Mouse (Mus musculus) forebrain, embryonic 14.5 days (tissue): ENCODE results near the gene Ltb. TPM values are rescaled to one million over a fixed set of nuclear protein-coding genes. Genes with fewer than 3 reads are reported as not detected.

Experiments
- ATAC-seq: fragments of 200-750 bp; cut with Nextera tagmentation; 2 replicates; pipeline ENCODE4 v1.8.0; 2017; ENCODE audit warnings: mild to moderate bottlenecking, moderate library complexity
- DNase-seq: peaks from one replicate; pipeline ENCODE4 v3.0.0-alpha.2; 2015; ENCODE audit warnings: low spot score
- H3K27ac ChIP-seq: fragments of 300-500 bp; sonication (generic); 2 replicates; pipeline ENCODE4 v1.5.1; 2014; ENCODE audit warnings: low read depth, mild to moderate bottlenecking, control low read depth, low read length, moderate library complexity
- H3K27me3 ChIP-seq: fragments of 300-500 bp; sonication (generic); replicated peaks from 2 replicates; pipeline ENCODE4 v1.6.1; 2014; ENCODE audit warnings: low read length, control low read depth, mixed read lengths; ENCODE audit not compliant: control insufficient read depth, insufficient read depth
- H3K36me3 ChIP-seq: fragments of 300-500 bp; sonication (generic); 2 replicates; pipeline ENCODE4 v1.6.1; 2014; ENCODE audit warnings: low read length, control low read depth; ENCODE audit not compliant: control insufficient read depth, insufficient read depth
- H3K4me1 ChIP-seq: fragments of 300-500 bp; sonication (generic); 2 replicates; pipeline ENCODE4 v1.6.1; 2014; ENCODE audit warnings: antibody characterized with exemption, low read length, control low read depth; ENCODE audit not compliant: control insufficient read depth, insufficient read depth
- H3K4me2 ChIP-seq: fragments of 300-500 bp; sonication (generic); 2 replicates; pipeline ENCODE4 v1.6.1; 2014; ENCODE audit warnings: mild to moderate bottlenecking, control low read depth, low read length
- H3K4me3 ChIP-seq: fragments of 300-500 bp; sonication (generic); 2 replicates; pipeline ENCODE4 v1.5.1; 2014; ENCODE audit warnings: low read depth, low read length, control low read depth
- H3K9ac ChIP-seq: fragments of 300-500 bp; sonication (generic); 2 replicates; pipeline ENCODE4 v1.6.1; 2014; ENCODE audit warnings: mild to moderate bottlenecking, low read length, control low read depth, moderate library complexity
- H3K9me3 ChIP-seq: fragments of 300-500 bp; sonication (generic); replicated peaks from 2 replicates; pipeline ENCODE4 v1.6.1; 2016; ENCODE audit warnings: low read length, control low read depth, mixed read lengths; ENCODE audit not compliant: control insufficient read depth
- WGBS: fragments of 180-500 bp; shearing (Covaris S2); extraction: QIAGEN DNeasy Blood & Tissue Kit; methylation state at CpG from one replicate; pipeline ENCODE4 v1.1.7; 2014; 5-methylcytosine and 5-hydroxymethylcytosine counted together
- polyA plus RNA-seq: library from polyadenylated mRNA; unstranded; fragments of >200 nt; fragmentation: Nextera tagmentation; extraction: Ambion mirVana; gene quantifications from 2 replicates; pipeline ENCODE4 v1.2.1, GENCODE M21; 2014

Gene Ltb
- polyA plus RNA-seq, 1 experiment from 2014 or later: 0.39 TPM

DNA sequence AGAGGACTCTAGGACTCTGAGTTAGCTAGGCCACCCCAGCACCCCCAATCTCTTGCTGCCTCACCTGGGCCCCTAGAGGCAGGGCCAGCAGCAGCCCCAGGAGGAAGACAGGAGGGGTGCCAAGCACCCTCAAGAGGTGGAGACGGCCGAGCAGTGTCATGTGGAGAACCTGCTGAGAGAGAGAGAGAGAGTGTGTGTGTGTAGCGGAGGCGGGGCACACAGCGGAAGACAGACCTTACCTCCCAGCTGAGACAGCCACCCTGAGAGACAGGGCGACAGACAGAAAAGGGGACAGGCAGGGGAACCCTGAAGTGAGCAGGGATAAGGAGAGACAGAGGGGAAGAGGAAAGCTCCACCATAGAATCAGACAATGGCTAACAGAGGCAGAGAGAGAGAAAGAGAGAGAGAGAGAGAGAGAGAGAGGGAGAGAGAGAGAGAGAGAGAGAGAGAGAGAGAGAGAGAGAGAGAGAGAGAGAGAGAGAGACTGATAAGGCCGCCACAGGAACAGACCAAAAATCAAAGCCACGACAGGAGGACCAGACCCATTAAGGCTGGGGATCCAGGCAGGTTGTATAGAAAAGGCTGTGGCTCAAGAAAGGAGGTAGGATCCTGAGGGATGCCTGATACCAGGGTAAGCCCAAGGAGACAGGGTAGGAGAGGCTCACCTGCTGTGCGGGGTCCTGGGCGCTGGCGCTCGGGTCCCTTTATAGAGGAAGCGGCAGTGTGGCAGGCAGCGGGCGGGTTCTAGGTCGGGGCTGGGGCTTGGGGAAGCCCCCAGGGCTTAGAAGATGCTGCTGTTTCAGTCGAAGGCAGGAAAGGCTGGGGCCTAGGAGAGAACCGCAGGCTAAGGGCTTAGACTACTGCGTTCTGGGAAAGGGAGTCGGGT is 10.5 kb downstream of the Ltb start, which contains the start of gene Lta:
Lta (minus strand) TSS at position 858 of the 886 bp plus-strand sequence.
- H3K4me2 ChIP-seq: no peak within 1 kb of the TSS
- 31% methylated on average over 20 of the region's 20 CpGs for WGBS

DNA sequence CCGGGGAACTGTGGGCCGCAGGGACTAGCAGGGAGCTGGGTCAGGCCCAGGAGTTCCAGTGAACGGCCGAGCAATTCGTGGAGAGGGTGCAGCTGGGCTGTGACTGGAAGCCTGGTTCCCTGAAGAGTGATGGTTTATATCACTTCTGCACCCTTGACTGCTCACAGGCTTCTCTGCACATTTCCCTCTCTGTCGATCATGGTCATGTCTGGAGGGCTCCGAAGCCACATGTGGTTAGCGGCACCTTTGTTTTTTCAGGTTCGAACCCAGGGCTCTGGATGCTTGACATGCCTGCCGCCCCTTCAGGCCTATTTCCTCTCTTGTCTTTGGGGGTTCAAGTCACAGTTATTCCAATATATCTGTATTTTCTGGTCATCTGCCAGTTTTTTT is 11.1 kb downstream of the Ltb start:
- Histone ChIP-seq H3K4me1 (no peaks in the 10 kb centered on the region), H3K9me3 (no peaks in the 10 kb centered on the region), H3K4me3 (no peak overlapping the region), H3K4me2 (no peak overlapping the region), H3K27me3 (no peaks in the 10 kb centered on the region), H3K36me3 (no peaks in the 10 kb centered on the region), H3K27ac (no peak overlapping the region), H3K9ac (no peak overlapping the region)
- no peak for ATAC-seq
- WGBS: 66% methylated on average over 10 of the region's 10 CpGs
- no peak for DNase-seq

More for the DNA sequence above, 10.5 kb downstream of the Ltb start, which contains the start of gene Lta:
- Histone ChIP-seq H3K27ac (no peak within 1 kb of the TSS), H3K9me3 (no peaks in the 10 kb centered on the region), H3K36me3 (no peaks in the 10 kb centered on the region), H3K4me1 (no peaks in the 10 kb centered on the region), H3K4me3 (no peak within 1 kb of the TSS), H3K27me3 (no peaks in the 10 kb centered on the region), H3K9ac (no peak within 1 kb of the TSS)
- DNase-seq: no peak
- ATAC-seq: no peak

GRCm38 (mm10) chr17:35209785-35210535 is 15.7 kb downstream of the Ltb start:
- no peak overlapping the region for H3K4me3 ChIP-seq
- no peaks in the 10 kb centered on the region for H3K36me3 ChIP-seq
- no peaks in the 10 kb centered on the region for H3K4me1 ChIP-seq
- H3K9me3 ChIP-seq: no peaks in the 10 kb centered on the region
- DNase-seq (no peak), ATAC-seq (no peak)
- no peak overlapping the region for H3K4me2 ChIP-seq
- no peak overlapping the region for H3K9ac ChIP-seq
- WGBS: 70% methylated on average over 12 of the region's 12 CpGs
- no peaks in the 10 kb centered on the region for H3K27me3 ChIP-seq
- no peak overlapping the region for H3K27ac ChIP-seq

DNA sequence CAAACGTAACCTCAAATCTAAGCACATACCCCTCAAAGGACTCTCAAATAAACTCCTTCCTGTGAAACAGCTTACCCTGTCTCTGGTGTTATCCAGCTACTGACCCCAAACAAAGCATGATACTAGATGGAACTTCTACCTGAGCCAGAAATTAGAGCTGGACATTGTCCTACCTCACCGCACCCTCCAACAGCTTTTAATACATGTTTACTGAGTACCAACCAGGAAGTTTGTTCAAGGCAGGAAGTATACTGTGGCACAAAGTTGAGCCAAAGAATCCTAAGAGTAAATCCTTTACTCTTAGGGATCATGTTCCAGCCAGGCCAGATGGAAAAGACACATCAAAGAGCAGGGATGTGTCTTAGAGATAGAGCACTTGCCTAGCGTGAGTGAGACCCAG is 16.4 kb downstream of the Ltb start:
- 87% methylated on average over 3 of the region's 3 CpGs for WGBS
- DNase-seq (no peak), ATAC-seq (no peak)
- Histone ChIP-seq H3K4me3 (no peak overlapping the region), H3K9ac (no peak overlapping the region), H3K9me3 (no peaks in the 10 kb centered on the region), H3K27ac (no peak overlapping the region), H3K4me2 (no peak overlapping the region), H3K27me3 (no peaks in the 10 kb centered on the region), H3K4me1 (no peaks in the 10 kb centered on the region), H3K36me3 (no peaks in the 10 kb centered on the region)

DNA sequence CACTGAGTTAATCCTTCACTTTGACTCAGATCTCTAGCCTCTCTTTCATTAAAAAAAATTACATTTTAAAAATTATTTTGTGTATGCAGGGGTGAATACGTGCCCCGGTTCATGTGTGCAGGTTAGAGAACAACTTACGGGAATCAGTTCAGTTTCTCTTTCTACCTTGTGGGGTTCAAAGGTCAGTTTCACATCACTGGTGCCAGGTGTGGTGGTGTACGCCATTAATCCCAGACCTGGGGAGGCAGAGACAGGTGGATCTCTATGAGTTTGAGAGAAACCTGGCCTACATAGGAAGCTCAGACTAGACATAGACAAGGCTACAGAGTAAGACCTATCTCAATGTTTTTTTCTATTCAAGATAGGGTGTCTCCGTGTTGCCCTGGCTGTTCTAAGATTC is 18.8 kb downstream of the Ltb start:
- H3K9ac ChIP-seq: no peak overlapping the region
- no peak for ATAC-seq
- no peak for DNase-seq
- H3K36me3 ChIP-seq: no peaks in the 10 kb centered on the region
- H3K27ac ChIP-seq: no peak overlapping the region
- H3K4me3 ChIP-seq: no peak overlapping the region
- H3K4me2 ChIP-seq: no peak overlapping the region
- H3K4me1 ChIP-seq: no peaks in the 10 kb centered on the region
- WGBS: 95% methylated on average over 5 of the region's 5 CpGs
- H3K9me3 ChIP-seq: no peaks in the 10 kb centered on the region
- H3K27me3 ChIP-seq: no peaks in the 10 kb centered on the region

DNA sequence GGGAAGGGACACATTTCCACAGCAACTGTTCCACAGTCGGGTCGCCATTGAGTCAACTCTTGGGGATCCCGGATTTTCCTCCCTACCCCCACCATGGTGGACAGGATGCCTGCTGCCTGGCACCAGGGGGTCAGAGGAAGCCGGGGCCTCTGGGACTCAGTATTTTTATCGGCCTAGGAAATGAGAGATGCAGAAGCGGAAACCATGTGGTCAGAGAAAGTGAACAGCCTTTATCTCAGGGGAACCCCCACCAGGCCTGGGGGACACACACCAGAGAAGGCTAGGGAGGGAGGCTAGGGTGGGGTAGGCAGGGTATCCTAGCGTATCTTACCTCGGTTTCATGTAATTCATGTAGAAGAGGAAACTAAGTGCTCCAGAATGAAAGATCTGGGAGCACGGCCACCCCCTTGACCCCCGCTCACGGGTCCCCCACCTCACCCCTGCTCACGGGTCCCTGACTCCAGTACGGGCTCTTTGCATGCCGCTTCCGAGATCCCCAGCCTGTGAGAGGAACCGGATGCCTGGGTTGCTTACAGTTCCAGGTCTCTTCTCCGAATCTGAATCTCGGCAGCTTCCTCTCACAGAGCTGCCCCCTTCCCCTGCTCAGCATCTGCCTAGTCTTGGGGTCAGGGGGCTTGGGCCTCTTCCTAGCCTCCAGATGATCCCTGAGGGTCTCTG is 24.4 kb downstream of the Ltb start:
- H3K4me3 ChIP-seq: no peak overlapping the region
- H3K4me1 ChIP-seq: no peaks in the 10 kb centered on the region
- 91% methylated on average over 18 of the region's 18 CpGs for WGBS
- H3K36me3 ChIP-seq: peaks cover 28% of the 10 kb centered on the region
- H3K9ac ChIP-seq: no peak overlapping the region
- H3K27ac ChIP-seq: no peak overlapping the region
- H3K9me3 ChIP-seq: no peaks in the 10 kb centered on the region
- no peak for DNase-seq
- no peak for ATAC-seq
- H3K4me2 ChIP-seq: no peak overlapping the region
- no peaks in the 10 kb centered on the region for H3K27me3 ChIP-seq

DNA sequence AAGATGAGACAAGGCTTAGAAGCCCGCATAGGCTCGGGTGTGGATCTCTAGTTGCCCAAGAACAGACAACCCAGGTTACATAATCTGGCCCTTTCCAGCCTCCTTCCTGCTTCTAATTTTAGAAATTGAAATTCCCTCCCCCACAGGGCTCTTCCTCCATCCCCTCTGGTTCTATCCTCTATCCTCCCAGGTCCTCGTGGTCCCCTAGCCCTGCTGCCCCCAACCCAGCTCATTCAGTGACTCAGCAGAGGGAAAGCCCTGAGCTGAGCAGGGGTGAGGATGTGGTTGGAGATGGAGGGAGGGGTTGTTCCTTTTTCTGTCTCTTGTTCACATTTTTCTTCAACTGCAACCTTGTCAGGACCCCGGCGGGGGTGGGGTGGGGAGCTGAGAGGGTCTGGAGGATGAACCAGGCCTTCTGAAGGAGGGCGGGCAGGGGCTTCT is 25.4 kb downstream of the Ltb start:
- ATAC-seq (no peak), DNase-seq (no peak)
- H3K4me3 ChIP-seq: no peak overlapping the region
- H3K27ac ChIP-seq: no peak overlapping the region
- H3K4me1 ChIP-seq: no peaks in the 10 kb centered on the region
- no peak overlapping the region for H3K9ac ChIP-seq
- WGBS: 91% methylated on average over 6 of the region's 6 CpGs
- no peak overlapping the region for H3K4me2 ChIP-seq
- no peaks in the 10 kb centered on the region for H3K9me3 ChIP-seq
- peaks cover 28% of the 10 kb centered on the region for H3K36me3 ChIP-seq
- H3K27me3 ChIP-seq: no peaks in the 10 kb centered on the region

DNA sequence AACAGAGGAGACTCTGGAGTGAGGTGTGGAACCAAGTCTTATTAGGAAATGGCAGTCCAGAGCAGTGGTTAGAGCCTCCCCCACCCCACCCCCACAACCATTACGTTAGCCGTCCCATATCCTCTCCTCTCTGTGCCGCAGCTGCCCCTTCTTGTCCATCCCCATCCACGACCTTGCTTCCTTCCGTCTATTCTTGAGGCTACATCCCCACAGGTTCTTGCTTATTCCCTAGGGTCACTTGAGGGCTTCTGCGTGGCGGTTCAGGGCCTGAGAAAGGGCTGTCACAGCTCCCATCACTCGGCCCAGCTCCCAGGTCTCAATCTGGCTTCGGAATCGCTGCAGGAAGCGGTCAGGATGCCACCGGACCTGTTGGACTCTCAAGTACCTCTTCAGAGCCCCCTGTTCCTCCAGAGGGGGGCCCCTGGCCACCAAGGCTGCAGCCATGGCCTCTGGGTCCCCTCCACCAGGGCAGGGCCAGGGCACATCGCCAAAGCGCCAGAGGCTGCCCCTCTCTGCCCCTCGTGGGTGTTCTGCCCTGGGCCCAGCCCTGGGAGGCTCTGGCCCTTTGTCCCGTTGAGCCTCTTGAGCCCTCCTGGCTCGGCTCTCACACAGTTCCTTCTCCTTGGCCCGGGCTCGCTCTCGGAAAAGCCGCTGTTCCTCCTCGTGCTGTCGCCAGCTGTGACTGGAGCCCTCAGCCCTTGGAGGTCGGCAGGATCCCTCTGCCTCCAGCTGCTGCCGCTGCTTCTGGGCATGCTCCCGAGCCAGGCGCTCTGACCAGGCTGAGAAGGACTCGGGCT is 26.1 kb downstream of the Ltb start, which contains the start of gene Gm16181:
Gm16181 (plus strand) TSS at position 679 of the 797 bp plus-strand sequence.
- no peak within 1 kb of the TSS for H3K4me2 ChIP-seq
- H3K9ac ChIP-seq: no peak within 1 kb of the TSS
- WGBS: 84% methylated on average over 28 of the region's 28 CpGs
- no peak within 1 kb of the TSS for H3K27ac ChIP-seq
- H3K4me1 ChIP-seq: no peaks in the 10 kb centered on the region
- peaks cover 35% of the 10 kb centered on the region for H3K36me3 ChIP-seq
- no peaks in the 10 kb centered on the region for H3K9me3 ChIP-seq
- no peaks in the 10 kb centered on the region for H3K27me3 ChIP-seq
- H3K4me3 ChIP-seq: no peak within 1 kb of the TSS
- no peak for DNase-seq
- no peak for ATAC-seq
